Mouse (Mus musculus): ENCODE measurements around the gene Ncoa6. TPM values are rescaled to one million over a fixed set of nuclear protein-coding genes. Genes with fewer than 3 reads are reported as not detected.
"Not testable (repeated sequence)": the region's sequence is repeated elsewhere in the genome, so short reads cannot be mapped to it uniquely, and the experiment has no call there.

Gene Ncoa6
- polyA plus RNA-seq, 1 experiment from 2014 or later = 29.9 TPM

GRCm38 (mm10) chr2:155451256-155451655 is 22.4 kb downstream of the Ncoa6 start:
- Histone ChIP-seq H3K9me3 (replicated peaks; ENCODE audit: control insufficient read depth, low read length) (no peaks in the 10 kb centered on the region), H3K27ac (ENCODE audit: low read depth, low read length) (no peak overlapping the region), H3K4me1 (ENCODE audit: control insufficient read depth, insufficient read depth, low read length) (no peaks in the 10 kb centered on the region), H3K9ac (ENCODE audit: low read length) (no peak overlapping the region), H3K4me3 (ENCODE audit: low read depth, low read length) (no peak overlapping the region), H3K4me2 (ENCODE audit: low read length) (no peak overlapping the region), H3K27me3 (replicated peaks; ENCODE audit: control insufficient read depth, insufficient read depth, low read length) (no peaks in the 10 kb centered on the region), H3K36me3 (ENCODE audit: control insufficient read depth, insufficient read depth, low read length) (peaks cover 8% of the 10 kb centered on the region; the same call in 1 of the 2 replicates)
- WGBS = 87% methylated on average over 5 of the region's 5 CpGs
- no peak for DNase-seq (ENCODE audit: low spot score)
- no peak for ATAC-seq

GRCm38 (mm10) chr2:155447906-155448305 is 25.8 kb downstream of the Ncoa6 start:
- not testable (repeated sequence) for DNase-seq (ENCODE audit: low spot score); H3K4me2 ChIP-seq (ENCODE audit: low read length); H3K4me1 ChIP-seq (ENCODE audit: control insufficient read depth, insufficient read depth, low read length); ATAC-seq; H3K4me3 ChIP-seq (ENCODE audit: low read depth, low read length); H3K27ac ChIP-seq (ENCODE audit: low read depth, low read length); H3K36me3 ChIP-seq (ENCODE audit: control insufficient read depth, insufficient read depth, low read length); H3K9me3 ChIP-seq (replicated peaks; ENCODE audit: control insufficient read depth, low read length); H3K27me3 ChIP-seq (replicated peaks; ENCODE audit: control insufficient read depth, insufficient read depth, low read length); H3K9ac ChIP-seq (ENCODE audit: low read length)
- WGBS = 97% methylated on average over 1 of the region's 1 CpGs

- Histone ChIP-seq H3K36me3 (ENCODE audit: control insufficient read depth, insufficient read depth, low read length) (peaks cover 7% of the 10 kb centered on the region; the same call in 1 of the 2 replicates), H3K4me2 (ENCODE audit: low read length) (no peak overlapping the region), H3K4me1 (ENCODE audit: control insufficient read depth, insufficient read depth, low read length) (no peaks in the 10 kb centered on the region), H3K27me3 (replicated peaks; ENCODE audit: control insufficient read depth, insufficient read depth, low read length) (no peaks in the 10 kb centered on the region), H3K27ac (ENCODE audit: low read depth, low read length) (no peak overlapping the region), H3K9me3 (replicated peaks; ENCODE audit: control insufficient read depth, low read length) (no peaks in the 10 kb centered on the region), H3K9ac (ENCODE audit: low read length) (no peak overlapping the region), H3K4me3 (ENCODE audit: low read depth, low read length) (no peak overlapping the region)
- DNase-seq (ENCODE audit: low spot score) = no peak
- 53% methylated on average over 2 of the region's 2 CpGs for WGBS
- no peak for ATAC-seq
Measured at GRCm38 (mm10) chr2:155443446-155443845, 30.2 kb downstream of the Ncoa6 start.

- no peak overlapping the region for H3K9ac ChIP-seq (ENCODE audit: low read length)
- H3K4me2 ChIP-seq (ENCODE audit: low read length) = no peak overlapping the region
- no peak overlapping the region for H3K27ac ChIP-seq (ENCODE audit: low read depth, low read length)
- no peaks in the 10 kb centered on the region for H3K4me1 ChIP-seq (ENCODE audit: control insufficient read depth, insufficient read depth, low read length)
- H3K4me3 ChIP-seq (ENCODE audit: low read depth, low read length) = no peak overlapping the region
- H3K27me3 ChIP-seq (replicated peaks; ENCODE audit: control insufficient read depth, insufficient read depth, low read length) = no peaks in the 10 kb centered on the region
- H3K9me3 ChIP-seq (replicated peaks; ENCODE audit: control insufficient read depth, low read length) = no peaks in the 10 kb centered on the region
- DNase-seq (ENCODE audit: low spot score) = no peak
- 83% methylated on average over 4 of the region's 4 CpGs for WGBS
- H3K36me3 ChIP-seq (ENCODE audit: control insufficient read depth, insufficient read depth, low read length) = peaks cover 7% of the 10 kb centered on the region; the same call in 1 of the 2 replicates
- ATAC-seq = no peak
Measured at GRCm38 (mm10) chr2:155442916-155443315, 30.8 kb downstream of the Ncoa6 start.

- no peaks in the 10 kb centered on the region for H3K9me3 ChIP-seq (replicated peaks; ENCODE audit: control insufficient read depth, low read length)
- H3K27me3 ChIP-seq (replicated peaks; ENCODE audit: control insufficient read depth, insufficient read depth, low read length) = no peaks in the 10 kb centered on the region
- H3K4me2 ChIP-seq (ENCODE audit: low read length) = no peak overlapping the region
- H3K36me3 ChIP-seq (ENCODE audit: control insufficient read depth, insufficient read depth, low read length) = peaks cover 48% of the 10 kb centered on the region
- H3K27ac ChIP-seq (ENCODE audit: low read depth, low read length) = no peak overlapping the region
- H3K9ac ChIP-seq (ENCODE audit: low read length) = no peak overlapping the region
- H3K4me1 ChIP-seq (ENCODE audit: control insufficient read depth, insufficient read depth, low read length) = no peaks in the 10 kb centered on the region
- DNase-seq (ENCODE audit: low spot score) (peak; percentile 7), ATAC-seq (no peak)
- no peak overlapping the region for H3K4me3 ChIP-seq (ENCODE audit: low read depth, low read length)
Measured at GRCm38 (mm10) chr2:155436445-155436844, 37.2 kb downstream of the Ncoa6 start.

- Histone ChIP-seq H3K27me3 (replicated peaks; ENCODE audit: control insufficient read depth, insufficient read depth, low read length) (no peaks in the 10 kb centered on the region), H3K36me3 (ENCODE audit: control insufficient read depth, insufficient read depth, low read length) (peaks cover 54% of the 10 kb centered on the region), H3K4me1 (ENCODE audit: control insufficient read depth, insufficient read depth, low read length) (no peaks in the 10 kb centered on the region), H3K9ac (ENCODE audit: low read length) (no peak overlapping the region), H3K9me3 (replicated peaks; ENCODE audit: control insufficient read depth, low read length) (no peaks in the 10 kb centered on the region), H3K27ac (ENCODE audit: low read depth, low read length) (no peak overlapping the region), H3K4me3 (ENCODE audit: low read depth, low read length) (no peak overlapping the region), H3K4me2 (ENCODE audit: low read length) (no peak overlapping the region)
- DNase-seq (ENCODE audit: low spot score) (no peak), ATAC-seq (no peak)
- WGBS = 86% methylated on average over 2 of the region's 2 CpGs
Measured at GRCm38 (mm10) chr2:155420911-155421310, 52.8 kb downstream of the Ncoa6 start.

- 95% methylated on average over 1 of the region's 1 CpGs for WGBS
- no peak overlapping the region for H3K4me3 ChIP-seq (ENCODE audit: low read depth, low read length)
- H3K27ac ChIP-seq (ENCODE audit: low read depth, low read length) = no peak overlapping the region
- DNase-seq (ENCODE audit: low spot score) = no peak
- no peak overlapping the region for H3K4me2 ChIP-seq (ENCODE audit: low read length)
- no peak for ATAC-seq
- H3K4me1 ChIP-seq (ENCODE audit: control insufficient read depth, insufficient read depth, low read length) = no peaks in the 10 kb centered on the region
- no peak overlapping the region for H3K9ac ChIP-seq (ENCODE audit: low read length)
- H3K36me3 ChIP-seq (ENCODE audit: control insufficient read depth, insufficient read depth, low read length) = peaks cover 60% of the 10 kb centered on the region
- H3K27me3 ChIP-seq (replicated peaks; ENCODE audit: control insufficient read depth, insufficient read depth, low read length) = no peaks in the 10 kb centered on the region
- H3K9me3 ChIP-seq (replicated peaks; ENCODE audit: control insufficient read depth, low read length) = no peaks in the 10 kb centered on the region
Measured at GRCm38 (mm10) chr2:155404635-155405034, 69.1 kb downstream of the Ncoa6 start.

GRCm38 (mm10) chr2:155401926-155402325 is 71.8 kb downstream of the Ncoa6 start:
- Histone ChIP-seq H3K4me1 (ENCODE audit: control insufficient read depth, insufficient read depth, low read length) (no peaks in the 10 kb centered on the region), H3K27ac (ENCODE audit: low read depth, low read length) (no peak overlapping the region), H3K4me2 (ENCODE audit: low read length) (no peak overlapping the region), H3K27me3 (replicated peaks; ENCODE audit: control insufficient read depth, insufficient read depth, low read length) (no peaks in the 10 kb centered on the region), H3K9me3 (replicated peaks; ENCODE audit: control insufficient read depth, low read length) (no peaks in the 10 kb centered on the region), H3K36me3 (ENCODE audit: control insufficient read depth, insufficient read depth, low read length) (peaks cover 55% of the 10 kb centered on the region), H3K4me3 (ENCODE audit: low read depth, low read length) (no peak overlapping the region), H3K9ac (ENCODE audit: low read length) (no peak overlapping the region)
- 98% methylated on average over 4 of the region's 4 CpGs for WGBS
- ATAC-seq (no peak), DNase-seq (ENCODE audit: low spot score) (no peak)

- Histone ChIP-seq H3K4me1 (ENCODE audit: control insufficient read depth, insufficient read depth, low read length) (no peaks in the 10 kb centered on the region), H3K9me3 (replicated peaks; ENCODE audit: control insufficient read depth, low read length) (no peaks in the 10 kb centered on the region), H3K9ac (ENCODE audit: low read length) (no peak overlapping the region), H3K4me2 (ENCODE audit: low read length) (no peak overlapping the region), H3K36me3 (ENCODE audit: control insufficient read depth, insufficient read depth, low read length) (peaks cover 50% of the 10 kb centered on the region), H3K27me3 (replicated peaks; ENCODE audit: control insufficient read depth, insufficient read depth, low read length) (no peaks in the 10 kb centered on the region), H3K27ac (ENCODE audit: low read depth, low read length) (no peak overlapping the region), H3K4me3 (ENCODE audit: low read depth, low read length) (no peak overlapping the region)
- ATAC-seq (no peak), DNase-seq (ENCODE audit: low spot score) (no peak)
Measured at GRCm38 (mm10) chr2:155400276-155400675, 73.4 kb downstream of the Ncoa6 start.
